Mouse (Mus musculus): ENCODE measurements around the gene Fgb. TPM values are rescaled to one million over a fixed set of nuclear protein-coding genes. Genes with fewer than 3 reads are reported as not detected.

Fgb gene
- 1 to 10 TPM in 1 of 2 experiments, not detected in 1; 1.0 TPM for polyA plus RNA-seq (2017; shearing (Covaris generic))

DNA sequence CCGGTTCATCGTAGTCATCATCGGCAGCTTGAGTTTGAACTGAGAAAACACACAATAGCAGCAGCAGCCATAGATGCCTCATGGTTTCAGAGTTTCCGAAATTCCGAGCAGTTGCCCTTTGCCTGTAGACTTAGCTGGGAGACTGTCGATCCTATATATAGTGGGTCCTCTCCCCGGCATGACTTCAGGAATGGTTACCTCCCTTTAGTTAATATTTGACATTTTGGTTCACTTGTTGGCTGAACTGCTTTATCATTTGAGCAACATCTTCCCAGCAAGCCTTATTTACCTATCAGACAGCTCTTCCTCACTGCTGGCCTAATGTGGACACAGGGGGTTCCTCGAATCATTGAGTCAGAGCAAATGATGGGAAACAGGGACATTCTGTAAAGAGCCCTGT lies at the start of gene Fgb:
Gene Fgb (minus strand): TSS at position 184 of the 400 bp plus-strand sequence.

DNA sequence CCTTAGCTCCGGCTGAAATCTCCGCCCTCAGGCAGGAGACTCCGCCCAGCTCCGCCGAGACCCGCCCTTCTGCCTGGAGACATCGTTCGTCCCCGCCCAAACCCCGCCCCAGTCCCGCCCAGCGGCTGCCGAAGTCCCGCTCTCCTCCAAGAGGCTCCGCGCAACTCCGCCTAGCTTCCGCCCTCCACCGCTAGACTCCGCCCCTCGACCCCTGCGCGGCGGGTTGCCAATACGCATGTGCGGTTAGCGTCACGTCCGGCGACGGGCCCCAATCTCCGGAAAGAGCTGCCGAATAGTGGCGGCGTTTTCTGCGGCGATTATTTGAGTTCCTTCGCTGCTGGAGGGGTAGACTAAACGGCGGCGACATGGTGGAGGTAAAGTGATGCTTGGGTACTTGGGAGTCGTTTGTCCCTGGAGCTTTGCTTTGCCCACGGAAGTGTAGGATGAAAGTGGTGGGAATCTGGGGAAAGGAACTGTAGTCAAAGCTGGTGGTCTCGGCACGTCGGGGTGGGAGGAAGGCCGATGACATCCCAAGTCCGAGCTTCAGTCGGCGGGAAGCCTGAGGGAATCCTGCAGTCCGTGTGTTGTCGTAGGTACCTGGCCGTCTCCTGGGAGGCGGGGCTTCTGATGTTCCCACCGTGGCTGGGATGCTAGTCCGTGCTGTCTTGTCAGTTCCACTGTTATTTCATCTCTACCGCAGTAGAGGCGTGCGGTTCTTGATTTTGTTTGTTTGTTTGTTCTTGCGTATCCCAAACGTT lies 5.8 kb upstream of the Fgb start, which contains the start of gene Plrg1:
Gene Plrg1 (plus strand): TSS at position 242 of the 758 bp plus-strand sequence.

DNA sequence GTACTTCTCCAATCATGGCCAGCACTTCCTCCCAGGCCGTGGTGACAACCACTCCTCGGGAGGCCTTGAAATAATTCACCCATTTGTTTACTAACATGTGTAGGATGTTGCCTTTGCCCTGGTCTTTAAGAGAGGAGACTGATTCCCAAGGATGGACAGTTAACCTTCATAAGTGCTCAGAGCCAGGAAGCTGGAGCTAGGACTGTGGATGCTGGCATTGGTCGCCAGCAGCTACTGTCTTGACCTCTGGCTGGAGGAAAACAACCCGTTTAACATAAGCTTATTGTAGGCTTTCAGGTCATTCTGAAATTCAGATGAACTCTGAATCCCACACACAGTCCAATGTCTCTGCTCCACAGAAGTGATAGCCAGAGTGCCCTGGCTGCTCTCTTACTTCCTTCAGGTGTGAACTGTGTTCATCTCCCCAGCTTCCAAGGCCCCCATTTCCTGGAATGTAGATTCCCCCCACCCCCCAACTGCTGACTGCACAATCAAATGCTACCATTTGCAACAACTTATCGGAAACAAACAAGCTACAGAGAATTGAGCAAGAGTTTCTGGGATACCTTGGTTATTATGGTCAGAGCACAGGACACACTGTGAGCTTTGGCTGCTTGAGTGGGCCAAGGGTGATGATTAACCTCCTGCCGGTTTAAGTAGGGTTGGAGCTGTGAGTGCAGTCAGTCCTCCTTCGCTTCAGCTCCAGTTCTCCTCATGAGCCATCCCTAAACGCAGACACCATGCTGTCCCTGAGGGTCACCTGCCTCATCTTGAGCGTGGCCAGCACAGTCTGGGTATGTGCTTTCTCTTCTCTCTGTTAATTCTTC lies 24.0 kb downstream of the Fgb start, which contains the start of gene Fga:
Gene Fga (plus strand): TSS at position 602 of the 827 bp plus-strand sequence.

DNA sequence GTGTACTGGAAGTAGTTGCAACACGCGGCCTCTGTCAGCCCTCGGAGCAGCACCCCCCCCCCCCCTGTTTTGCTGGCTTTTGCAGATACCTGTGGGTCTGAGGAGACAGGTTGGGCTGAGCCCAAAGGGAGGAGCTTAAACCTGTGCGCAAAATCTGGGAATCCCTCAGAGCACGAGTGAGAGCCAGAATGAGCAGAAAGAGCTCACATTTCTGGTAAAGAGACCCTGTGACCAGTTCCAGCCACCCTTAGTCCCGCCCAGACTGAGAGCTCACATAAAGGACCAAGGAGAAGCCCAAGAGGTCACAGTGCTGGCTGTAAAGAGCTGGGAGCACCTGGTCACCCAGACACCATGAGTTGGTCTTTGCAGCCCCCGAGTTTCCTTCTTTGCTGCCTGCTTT lies 42.1 kb downstream of the Fgb start, which contains the start of gene Fgg:
Gene Fgg (plus strand): TSS at position 168 of the 400 bp plus-strand sequence.

Other genes starting within 250 kb of the Fgb start
- gene Rbm46, start 173.4 kb downstream of the Fgb start, polyA plus RNA-seq (2017; shearing (Covaris generic)), result not detected
- under 1 TPM; 0.06 to 0.43 TPM for gene Lrat, start 145.9 kb downstream of the Fgb start, polyA plus RNA-seq (2017; shearing (Covaris generic))
- under 1 TPM in 1 of 2 experiments, not detected in 1; 0.16 TPM for gene Fgg, start 42.1 kb downstream of the Fgb start, polyA plus RNA-seq (2017; shearing (Covaris generic))
- under 1 TPM in 1 of 2 experiments, not detected in 1; 0.86 TPM for gene Fga, start 23.8 kb downstream of the Fgb start, polyA plus RNA-seq (2017; shearing (Covaris generic))
- 10 to 100 TPM; 75.2 to 78.4 TPM for gene Plrg1, start 5.7 kb upstream of the Fgb start, polyA plus RNA-seq (2017; shearing (Covaris generic))
- under 1 TPM; 0.18 to 0.64 TPM for gene Dchs2, start 78.1 kb upstream of the Fgb start, polyA plus RNA-seq (2017; shearing (Covaris generic))